Mouse (Mus musculus) liver, embryonic 14.5 days (tissue): ENCODE results near the gene Zdhhc20. TPM values are rescaled to one million over a fixed set of nuclear protein-coding genes. Genes with fewer than 3 reads are reported as not detected.

Experiments used
- ATAC-seq: fragments of 200-750 bp; cut with Nextera tagmentation; 2 replicates; pipeline ENCODE4 v1.8.0; 2017; ENCODE audit warnings: moderate number of reproducible peaks, mild to moderate bottlenecking, moderate library complexity; ENCODE audit not compliant: insufficient read depth
- DNase-seq, 3 experiments: peaks; one replicate each; pipeline ENCODE4 v3.0.0-alpha.2; 2012 to 2013; ENCODE audit warnings: low read depth in 3 of 3, low spot score in 3 of 3
- H3K27ac ChIP-seq: fragments of 300-500 bp; sonication (generic); 2 replicates; pipeline ENCODE4 v1.5.1; 2014; ENCODE audit warnings: moderate library complexity, mild to moderate bottlenecking, control low read depth, inconsistent platforms
- H3K27me3 ChIP-seq: fragments of 300-500 bp; sonication (generic); 2 replicates; pipeline ENCODE4 v1.6.1; 2014; ENCODE audit warnings: mild to moderate bottlenecking, low read length, moderate library complexity; ENCODE audit not compliant: control insufficient read depth, insufficient read depth
- H3K36me3 ChIP-seq: fragments of 300-500 bp; sonication (generic); replicated peaks from 2 replicates; pipeline ENCODE4 v1.6.1; 2014; ENCODE audit warnings: low read depth; ENCODE audit not compliant: control insufficient read depth, insufficient read depth
- H3K4me1 ChIP-seq, 2 experiments: fragments of 200-500 bp in 1 of 2; fragments of 300-500 bp in 1 of 2; sonication (generic) in 1 of 2; replicated peaks; 2 replicates each; pipeline ENCODE4 v1.6.1; 2012 to 2014; ENCODE audit warnings: antibody characterized with exemption in 1 of 2, inconsistent platforms in 1 of 2, low read length in 1 of 2; ENCODE audit not compliant: control insufficient read depth in 2 of 2, insufficient read depth in 2 of 2
- H3K4me2 ChIP-seq: fragments of 300-500 bp; sonication (generic); 2 replicates; pipeline ENCODE4 v1.6.1; 2014; ENCODE audit warnings: low read depth, mild to moderate bottlenecking, control low read depth, moderate library complexity
- H3K4me3 ChIP-seq, 2 experiments: fragments of 200-500 bp in 1 of 2; fragments of 300-500 bp in 1 of 2; sonication (generic) in 1 of 2; 2 replicates each; pipeline ENCODE4 v1.5.1; 2012 to 2014; ENCODE audit warnings: low read depth in 2 of 2, low read length in 2 of 2, mild to moderate bottlenecking in 2 of 2, control low read depth in 1 of 2, inconsistent platforms in 1 of 2, moderate library complexity in 1 of 2; ENCODE audit not compliant: insufficient read depth in 1 of 2
- H3K9ac ChIP-seq: fragments of 300-500 bp; sonication (generic); replicated peaks from 2 replicates; pipeline ENCODE4 v1.6.1; 2014; ENCODE audit warnings: mild to moderate bottlenecking, control low read depth, moderate library complexity
- H3K9me3 ChIP-seq: fragments of 300-500 bp; sonication (generic); 2 replicates; pipeline ENCODE4 v1.6.1; 2016; ENCODE audit warnings: low read length, mixed read lengths; ENCODE audit not compliant: control insufficient read depth
- CTCF ChIP-seq: IDR thresholded peaks from 2 replicates; pipeline ENCODE4 v1.5.1; 2016; ENCODE audit warnings: antibody characterized with exemption, low read depth, control low read depth
- EP300 ChIP-seq: IDR thresholded peaks from 2 replicates; pipeline ENCODE4 v1.6.1; 2016; ENCODE audit warnings: antibody characterized with exemption, low read depth
- WGBS: fragments of 180-500 bp; shearing (Covaris S2); extraction: QIAGEN DNeasy Blood & Tissue Kit; methylation state at CpG from one replicate; pipeline ENCODE4 v1.1.7; 2014; ENCODE audit not compliant: insufficient replicate concordance; 5-methylcytosine and 5-hydroxymethylcytosine counted together
- polyA plus RNA-seq, 2 experiments: library from polyadenylated mRNA; depleted of rRNA in 1 of 2; stranded (reverse) in 1 of 2; unstranded in 1 of 2; fragments of >200 nt; fragmentation: Nextera tagmentation in 1 of 2; extraction: Ambion mirVana in 1 of 2; gene quantifications; 2 replicates each; pipeline versions ENCODE4 v1.2.1 to v1.2.3; 2012 to 2014

Zdhhc20 gene
- polyA plus RNA-seq, 2 experiments, result 3.4 to 7.6 TPM

GRCm38 (mm10) chr14:57887171-57887570 lies 2.9 kb downstream of the Zdhhc20 start:
- Histone ChIP-seq H3K36me3 (no peaks in the 10 kb centered on the region), H3K4me2 (no peak overlapping the region), H3K4me3 (no peak overlapping the region), H3K4me1 (peaks cover 3 to 5% of the 10 kb centered on the region in 2 experiments; a peak in 3 of 4 replicates), H3K9ac (no peak overlapping the region), H3K27me3 (no peaks in the 10 kb centered on the region), H3K27ac (no peak overlapping the region), H3K9me3 (no peaks in the 10 kb centered on the region)
- 31% methylated on average over 8 of the region's 8 CpGs for WGBS
- ATAC-seq (no peak), DNase-seq (no peak)
- no peak for TF ChIP-seq EP300
- TF ChIP-seq CTCF, result no peak

DNA sequence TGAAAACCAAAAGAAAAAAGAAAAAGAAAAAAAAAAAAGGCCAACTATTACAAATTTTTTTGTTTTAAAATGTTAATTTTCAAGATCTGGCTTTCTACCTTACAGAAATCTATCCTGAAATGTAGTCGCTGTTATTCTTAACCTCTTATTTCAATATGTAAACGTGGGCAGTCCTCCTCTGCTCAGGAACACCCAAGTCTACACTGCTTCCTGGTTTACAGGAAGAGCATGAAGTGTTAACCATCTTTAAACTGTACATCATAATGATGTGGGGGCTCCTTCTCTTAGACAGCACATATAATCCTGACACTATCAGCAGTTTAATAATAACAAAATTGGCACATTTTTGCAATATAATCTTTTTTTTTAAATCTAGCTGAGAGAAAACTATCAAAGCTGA lies 4.0 kb downstream of the Zdhhc20 start:
- Histone ChIP-seq H3K4me3 (no peak overlapping the region), H3K27ac (no peak overlapping the region), H3K27me3 (no peaks in the 10 kb centered on the region), H3K36me3 (no peaks in the 10 kb centered on the region), H3K9me3 (no peaks in the 10 kb centered on the region), H3K4me1 (peaks cover 3 to 5% of the 10 kb centered on the region in 2 experiments; a peak in 3 of 4 replicates), H3K4me2 (no peak overlapping the region), H3K9ac (no peak overlapping the region)
- TF ChIP-seq CTCF, result no peak
- no peak for TF ChIP-seq EP300
- ATAC-seq (no peak), DNase-seq (no peak)
- 50% methylated on average over 2 of the region's 2 CpGs for WGBS

DNA sequence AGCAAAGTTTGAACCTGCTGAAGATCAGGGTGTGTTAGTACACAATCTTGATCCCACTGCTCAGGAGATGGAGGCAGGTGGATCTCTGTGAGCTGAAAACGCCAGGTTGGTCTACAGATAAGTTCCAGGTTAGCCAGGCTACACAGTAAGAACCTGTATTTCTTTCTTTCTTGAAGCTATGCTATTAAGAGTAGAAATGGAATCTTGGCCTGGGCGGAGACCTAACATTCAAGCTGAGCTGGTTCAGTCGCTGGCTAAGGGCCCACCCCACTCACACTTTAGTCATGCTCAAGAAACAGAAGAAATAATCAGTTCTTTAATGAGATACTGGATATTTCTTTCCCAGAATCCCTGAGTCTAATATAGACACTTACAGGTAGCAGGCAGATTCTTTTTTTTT lies 6.7 kb downstream of the Zdhhc20 start:
- H3K27me3 ChIP-seq, result no peaks in the 10 kb centered on the region
- WGBS, result 64% methylated on average over 3 of the region's 3 CpGs
- H3K4me2 ChIP-seq, result no peak overlapping the region
- no peak overlapping the region for H3K27ac ChIP-seq
- no peak for ATAC-seq
- no peaks in the 10 kb centered on the region for H3K36me3 ChIP-seq
- DNase-seq, result no peak
- H3K4me3 ChIP-seq, result no peak overlapping the region
- H3K9ac ChIP-seq, result no peak overlapping the region
- H3K9me3 ChIP-seq, result no peaks in the 10 kb centered on the region
- TF ChIP-seq CTCF (no peak), EP300 (no peak)
- H3K4me1 ChIP-seq, result peaks cover 0 to 3% of the 10 kb centered on the region in 2 experiments; a peak in 2 of 4 replicates

GRCm38 (mm10) chr14:57882720-57883119 lies 7.4 kb downstream of the Zdhhc20 start:
- DNase-seq (no peak), ATAC-seq (no peak)
- 36% methylated on average over 4 of the region's 4 CpGs for WGBS
- TF ChIP-seq CTCF, result no peak
- no peak for TF ChIP-seq EP300
- no peaks in the 10 kb centered on the region for H3K36me3 ChIP-seq
- H3K4me2 ChIP-seq, result no peak overlapping the region
- no peak overlapping the region for H3K9ac ChIP-seq
- no peaks in the 10 kb centered on the region for H3K9me3 ChIP-seq
- peaks cover 0 to 3% of the 10 kb centered on the region in 2 experiments; a peak in 2 of 4 replicates for H3K4me1 ChIP-seq
- no peaks in the 10 kb centered on the region for H3K27me3 ChIP-seq
- H3K27ac ChIP-seq, result no peak overlapping the region
- no peak overlapping the region for H3K4me3 ChIP-seq

GRCm38 (mm10) chr14:57881793-57882192 lies 8.3 kb downstream of the Zdhhc20 start:
- Histone ChIP-seq H3K4me3 (no peak overlapping the region), H3K27me3 (no peaks in the 10 kb centered on the region), H3K9me3 (no peaks in the 10 kb centered on the region), H3K4me1 (no peaks in the 10 kb centered on the region; a peak in 2 of 4 replicates), H3K27ac (no peak overlapping the region), H3K9ac (no peak overlapping the region), H3K36me3 (no peaks in the 10 kb centered on the region), H3K4me2 (no peak overlapping the region)
- TF ChIP-seq CTCF (no peak), EP300 (no peak)
- WGBS, result 51% methylated on average over 4 of the region's 4 CpGs
- ATAC-seq (no peak), DNase-seq (no peak)
